Mouse (Mus musculus): ENCODE results near the gene Apex1.

- TF ChIP-seq POLR2A (IDR thresholded peaks at IDR 0.05; ENCODE audit: insufficient read depth, low read depth, low read length) = no peak
- TF ChIP-seq CTCF (IDR thresholded peaks at IDR 0.05; ENCODE audit: insufficient read depth, low read depth, low read length) = no peak
Measured at GRCm38 (mm10) chr14:50896747-50897373, 27.9 kb upstream of the Apex1 start.

Measured in olfactory bulb, adult 2 months (tissue).